Mouse (Mus musculus): Measurements from ENCODE around the gene Olfr10. TPM values are rescaled to one million over a fixed set of nuclear protein-coding genes. Genes with fewer than 3 reads are reported as not detected.

The Olfr10 gene
- total RNA-seq (2023), result not detected

DNA sequence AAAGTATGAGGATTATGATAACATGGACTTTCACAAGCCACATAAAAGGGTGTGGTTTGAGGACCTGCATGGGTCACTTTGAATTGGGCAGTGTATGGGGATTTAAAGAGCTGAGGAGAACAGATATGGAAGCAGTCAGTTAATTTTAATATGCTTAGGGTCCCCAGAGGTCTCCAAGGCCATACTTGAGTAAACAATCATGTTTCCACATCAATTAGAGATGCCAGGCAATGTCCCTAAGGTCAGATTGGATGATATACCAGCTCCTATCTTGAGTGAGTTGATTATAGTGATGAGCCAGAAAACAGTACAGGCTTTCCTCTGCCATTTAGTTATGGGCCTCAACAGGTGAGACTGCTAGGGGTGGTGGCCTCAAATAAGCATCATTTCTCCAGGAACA is at the start of gene Olfr10:
TSS of gene Olfr10 (plus strand) at position 301 of the 400 bp plus-strand sequence.

DNA sequence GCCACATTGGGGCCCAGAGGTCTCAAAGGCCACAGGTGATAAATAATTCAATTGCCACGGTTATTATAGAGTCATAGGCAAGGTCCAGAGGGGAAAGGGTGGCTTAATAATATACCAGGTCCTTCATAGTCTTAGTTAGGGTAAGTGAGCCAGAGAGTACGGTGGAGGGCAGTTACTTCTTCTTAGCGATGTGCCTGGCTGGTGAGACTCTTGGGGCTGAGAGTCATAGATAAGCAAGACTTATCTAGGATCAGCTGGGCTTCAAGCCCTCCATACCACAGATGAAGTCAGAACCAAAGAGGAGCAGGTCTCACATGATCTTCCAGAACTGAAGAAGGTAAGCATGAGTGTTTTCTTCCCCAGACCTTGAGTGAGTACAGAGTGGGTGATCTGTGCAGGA is 26.3 kb upstream of the Olfr10 start, which contains the start of gene Olfr1393:
TSS of gene Olfr1393 (plus strand) at position 83 of the 400 bp plus-strand sequence.

DNA sequence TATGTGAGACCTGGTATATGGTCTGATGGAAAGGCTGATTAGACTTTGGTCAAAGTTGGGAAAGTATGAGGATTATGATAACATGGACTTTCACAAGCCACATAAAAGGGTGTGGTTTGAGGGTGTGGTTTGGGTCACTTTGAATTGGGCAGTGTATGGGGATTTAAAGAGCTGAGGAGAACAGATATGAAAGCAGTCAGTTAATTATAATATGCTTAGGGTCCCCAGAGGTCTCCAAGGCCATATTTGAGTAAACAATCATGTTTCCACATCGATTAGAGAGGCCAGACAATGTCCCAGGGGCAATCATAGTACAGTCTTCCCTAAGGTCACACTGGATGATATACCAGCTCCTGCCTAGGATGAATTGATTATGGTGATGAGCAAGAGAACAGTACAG is 19.6 kb upstream of the Olfr10 start, which contains the start of gene Olfr1392:
TSS of gene Olfr1392 (plus strand) at position 301 of the 400 bp plus-strand sequence.

GRCm38 (mm10) chr11:49322442-49322841 is 17.9 kb downstream of the Olfr10 start, which contains the start of gene Olfr1391:
TSS of gene Olfr1391 (plus strand) at chr11:49322742.

GRCm38 (mm10) chr11:49334888-49335287 is 30.3 kb downstream of the Olfr10 start, which contains the start of gene Olfr1390:
TSS of gene Olfr1390 (plus strand) at chr11:49335188.

Other genes starting within 250 kb of the Olfr10 start
- 10 to 100 TPM in 1 of 2 experiments, 1 to 10 TPM in 1; 6.6 to 10.3 TPM for gene Tgtp2, start 240.5 kb upstream of the Olfr10 start, total RNA-seq (2023)
- 10 to 100 TPM; 89.2 to 92.9 TPM for gene Ifi47, start 228.2 kb upstream of the Olfr10 start, total RNA-seq (2023)
- gene Olfr1396, start 189.9 kb upstream of the Olfr10 start, total RNA-seq (2023), result not detected
- gene Olfr1395, start 162.5 kb upstream of the Olfr10 start, total RNA-seq (2023), result not detected
- gene Olfr1394, start 150.4 kb upstream of the Olfr10 start, total RNA-seq (2023), result not detected
- under 1 TPM in 1 of 2 experiments, not detected in 1; 0.16 TPM for gene Btnl9, start 117.6 kb upstream of the Olfr10 start, total RNA-seq (2023)
- gene Zfp62, start 101.4 kb upstream of the Olfr10 start, total RNA-seq (2023), result 10 to 100 TPM; 63.6 to 68.3 TPM
- 100 to 1,000 TPM; 104 to 125 TPM for gene Mgat1, start 60.5 kb upstream of the Olfr10 start, total RNA-seq (2023)
- gene Olfr1393, start 26.4 kb upstream of the Olfr10 start, total RNA-seq (2023), result under 1 TPM; 0.18 to 0.31 TPM
- not detected for gene Olfr1392, start 19.5 kb upstream of the Olfr10 start, total RNA-seq (2023)
- not detected for gene Olfr1391, start 18.0 kb downstream of the Olfr10 start, total RNA-seq (2023)
- gene Olfr1390, start 30.4 kb downstream of the Olfr10 start, total RNA-seq (2023), result not detected
- gene Olfr1389, start 118.3 kb downstream of the Olfr10 start, total RNA-seq (2023), result not detected
- gene Olfr1388, start 131.9 kb downstream of the Olfr10 start, total RNA-seq (2023), result under 1 TPM; 0.15 to 0.42 TPM
- not detected for gene Olfr1387, start 150.6 kb downstream of the Olfr10 start, total RNA-seq (2023)
- gene Olfr1386, start 160.3 kb downstream of the Olfr10 start, total RNA-seq (2023), result not detected
- not detected for gene Olfr1385, start 184.3 kb downstream of the Olfr10 start, total RNA-seq (2023)
- gene Olfr1384, start 202.0 kb downstream of the Olfr10 start, total RNA-seq (2023), result not detected
- not detected for gene Olfr1383, start 214.9 kb downstream of the Olfr10 start, total RNA-seq (2023)
- not detected for gene Olfr1382, start 223.5 kb downstream of the Olfr10 start, total RNA-seq (2023)
- gene Olfr1381, start 238.7 kb downstream of the Olfr10 start, total RNA-seq (2023), result not detected

Measured in monocyte, adult 59 days (primary cell).